Mouse (Mus musculus): ENCODE results near the gene Rnf123. TPM values are rescaled to one million over a fixed set of nuclear protein-coding genes. Genes with fewer than 3 reads are reported as not detected.

Gene Rnf123
- total RNA-seq, 4 experiments from 2014 or later = 109 to 112 (median 111) TPM

- no peak for DNase-seq (ENCODE audit: low spot score in 2 of 2)
These were observed 21.8 kb upstream of the Rnf123 start for GRCm38 (mm10) chr9:108104766-108105548.

GRCm38 (mm10) chr9:108099619-108100018 lies 16.5 kb upstream of the Rnf123 start:
- no peak for DNase-seq (ENCODE audit: low spot score in 2 of 2)

- no peak for DNase-seq (ENCODE audit: low spot score in 2 of 2)
These were observed 13.0 kb upstream of the Rnf123 start for GRCm38 (mm10) chr9:108095949-108096712.

GRCm38 (mm10) chr9:108095518-108095917 lies 12.4 kb upstream of the Rnf123 start:
- DNase-seq (ENCODE audit: low spot score in 2 of 2) = no peak

- DNase-seq (ENCODE audit: low spot score in 2 of 2) = no peak
These were observed 11.9 kb upstream of the Rnf123 start for GRCm38 (mm10) chr9:108094998-108095411.

GRCm38 (mm10) chr9:108094184-108094941 lies 11.2 kb upstream of the Rnf123 start, which contains the start of gene Apeh:
Gene Apeh (minus strand): TSS chr9:108094606.
- DNase-seq (ENCODE audit: low spot score in 2 of 2) = peak; percentile 73 to 88

- no peak for DNase-seq (ENCODE audit: low spot score in 2 of 2)
These were observed 10.4 kb upstream of the Rnf123 start for GRCm38 (mm10) chr9:108093586-108093985.

GRCm38 (mm10) chr9:108090611-108091120 lies 7.5 kb upstream of the Rnf123 start:
- no peak for DNase-seq (ENCODE audit: low spot score in 2 of 2)

- no peak for DNase-seq (ENCODE audit: low spot score in 2 of 2)
These were observed 2.1 kb upstream of the Rnf123 start for GRCm38 (mm10) chr9:108085261-108085660.

GRCm38 (mm10) chr9:108083561-108083960 lies 415 bp upstream of the Rnf123 start:
- DNase-seq (ENCODE audit: low spot score in 2 of 2) = no peak

GRCm38 (mm10) chr9:108082549-108082948 lies 597 bp downstream of the Rnf123 start:
- no peak for DNase-seq (ENCODE audit: low spot score in 2 of 2)

- DNase-seq (ENCODE audit: low spot score in 2 of 2) = no peak
These were observed 3.0 kb downstream of the Rnf123 start, which contains the start of gene Mst1 for GRCm38 (mm10) chr9:108080168-108080567. Gene Mst1 (plus strand): TSS chr9:108080436.

- no peak for DNase-seq (ENCODE audit: low spot score in 2 of 2)
These were observed 9.8 kb downstream of the Rnf123 start for GRCm38 (mm10) chr9:108073141-108073930.

GRCm38 (mm10) chr9:108072481-108072924 lies 10.6 kb downstream of the Rnf123 start:
- DNase-seq (ENCODE audit: low spot score in 2 of 2) = no peak

- no peak for DNase-seq (ENCODE audit: low spot score in 2 of 2)
These were observed 11.3 kb downstream of the Rnf123 start for GRCm38 (mm10) chr9:108071801-108072200.

- DNase-seq (ENCODE audit: low spot score in 2 of 2) = no peak
These were observed 13.6 kb downstream of the Rnf123 start for GRCm38 (mm10) chr9:108069529-108069928.

- DNase-seq (ENCODE audit: low spot score in 2 of 2) = no peak
These were observed 14.1 kb downstream of the Rnf123 start for GRCm38 (mm10) chr9:108069007-108069406.

- DNase-seq (ENCODE audit: low spot score in 2 of 2) = peak in 1 of 2 experiments; percentile 68
These were observed 15.2 kb downstream of the Rnf123 start for GRCm38 (mm10) chr9:108067900-108068299.

- no peak for DNase-seq (ENCODE audit: low spot score in 2 of 2)
These were observed 15.9 kb downstream of the Rnf123 start for GRCm38 (mm10) chr9:108067199-108067598.

GRCm38 (mm10) chr9:108065491-108066011 lies 17.6 kb downstream of the Rnf123 start:
- DNase-seq (ENCODE audit: low spot score in 2 of 2) = no peak

Measured in left cerebral cortex, adult 8-10 months (tissue).